Mouse (Mus musculus) stomach, embryonic 16.5 days (tissue): ENCODE measurements around the gene Efhd1. TPM values are rescaled to one million over a fixed set of nuclear protein-coding genes. Genes with fewer than 3 reads are reported as not detected.
A peak's percentile ranks its signal among the peaks of the same experiment; 100 is the strongest.

Experiments
- ATAC-seq: fragments of 200-750 bp; cut with Nextera tagmentation; 2 replicates; pipeline ENCODE4 v1.8.0; 2017; ENCODE audit warnings: moderate number of reproducible peaks, moderate TSS enrichment; ENCODE audit not compliant: insufficient read depth, low FRiP score
- H3K27ac ChIP-seq: fragments of 300-500 bp; sonication (generic); 2 replicates; pipeline ENCODE4 v1.5.1; 2014; ENCODE audit warnings: low read length
- H3K27me3 ChIP-seq: fragments of 300-500 bp; sonication (generic); 2 replicates; pipeline ENCODE4 v1.6.1; 2014; ENCODE audit warnings: low read length, control low read depth, mixed read lengths; ENCODE audit not compliant: control insufficient read depth, insufficient read depth
- H3K36me3 ChIP-seq: fragments of 300-500 bp; sonication (generic); 2 replicates; pipeline ENCODE4 v1.6.1; 2014; ENCODE audit warnings: low read length; ENCODE audit not compliant: control insufficient read depth, insufficient read depth
- H3K4me1 ChIP-seq: fragments of 300-500 bp; sonication (generic); 2 replicates; pipeline ENCODE4 v1.6.1; 2014; ENCODE audit warnings: low read length, control low read depth, mixed read lengths; ENCODE audit not compliant: control insufficient read depth, insufficient read depth
- H3K4me2 ChIP-seq: fragments of 300-500 bp; sonication (generic); 2 replicates; pipeline ENCODE4 v1.6.1; 2014; ENCODE audit warnings: low read depth, low read length, mixed read lengths
- H3K4me3 ChIP-seq: fragments of 300-500 bp; sonication (generic); replicated peaks from 2 replicates; pipeline ENCODE4 v1.5.1; 2014; ENCODE audit warnings: mild to moderate bottlenecking, low read length
- H3K9ac ChIP-seq: fragments of 300-500 bp; sonication (generic); 2 replicates; pipeline ENCODE4 v1.6.1; 2014; ENCODE audit warnings: low read length
- H3K9me3 ChIP-seq: fragments of 300-500 bp; sonication (generic); replicated peaks from 2 replicates; pipeline ENCODE4 v1.6.1; 2016; ENCODE audit warnings: low read length, control low read depth; ENCODE audit not compliant: control insufficient read depth
- WGBS: fragments of 180-500 bp; shearing (Covaris S2); extraction: QIAGEN DNeasy Blood & Tissue Kit; methylation state at CpG from one replicate; pipeline ENCODE4 v1.1.7; 2014; 5-methylcytosine and 5-hydroxymethylcytosine counted together
- polyA plus RNA-seq: library from polyadenylated mRNA; unstranded; fragments of >200 nt; fragmentation: Nextera tagmentation; extraction: Ambion mirVana; gene quantifications from 2 replicates; pipeline ENCODE4 v1.2.1, GENCODE M21; 2015

Efhd1 gene
- polyA plus RNA-seq, 1 experiment from 2014 or later, result 0.46 TPM

DNA sequence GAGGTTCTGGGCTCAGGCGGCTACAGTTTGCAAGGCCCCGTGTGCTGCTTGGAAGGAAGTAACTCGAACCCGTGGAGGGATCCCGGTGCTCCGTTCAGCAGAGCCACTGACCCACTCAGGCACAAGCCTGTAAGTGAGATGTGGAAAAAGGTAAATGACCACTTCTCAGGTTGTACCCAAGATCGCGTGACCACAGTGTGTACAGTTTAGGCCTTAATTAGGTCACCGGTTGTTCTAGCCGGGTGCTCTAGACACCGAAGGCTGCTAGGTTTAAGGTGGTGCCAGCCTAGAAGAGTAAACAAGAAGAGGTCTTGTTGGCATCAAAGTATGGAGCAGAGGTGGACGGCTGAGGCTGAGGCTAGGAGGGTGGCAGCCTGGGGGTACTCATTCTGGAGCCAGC, 11.0 kb downstream of the Efhd1 start:
- 89% methylated on average over 12 of the region's 12 CpGs for WGBS
- Histone ChIP-seq H3K27ac (no peak overlapping the region), H3K36me3 (no peaks in the 10 kb centered on the region), H3K9me3 (no peaks in the 10 kb centered on the region), H3K9ac (no peak overlapping the region), H3K4me3 (no peak overlapping the region), H3K4me2 (no peak overlapping the region), H3K27me3 (no peaks in the 10 kb centered on the region), H3K4me1 (peaks cover 5% of the 10 kb centered on the region; the same call in 1 of the 2 replicates)
- no peak for ATAC-seq

DNA sequence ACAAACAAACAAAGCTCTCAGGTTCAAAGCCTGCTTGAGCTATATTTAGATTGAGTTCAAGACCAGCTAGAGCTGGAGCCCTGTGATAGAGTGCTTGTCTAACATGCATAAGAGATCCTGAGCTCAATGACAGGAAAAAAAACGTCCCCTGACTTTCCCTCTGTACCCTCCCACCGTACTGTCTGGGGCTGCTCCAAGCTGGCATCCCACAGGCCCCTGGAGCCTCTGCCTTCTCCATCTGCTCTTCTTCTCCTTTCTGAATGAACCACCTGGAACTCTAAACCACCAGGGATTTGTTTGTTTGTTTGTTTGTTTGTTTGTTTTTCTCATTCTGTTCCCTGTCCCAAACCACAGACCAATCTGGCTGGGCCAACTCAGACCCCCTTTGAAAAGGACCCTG, 11.9 kb downstream of the Efhd1 start:
- H3K36me3 ChIP-seq, result no peaks in the 10 kb centered on the region
- ATAC-seq, result no peak

DNA sequence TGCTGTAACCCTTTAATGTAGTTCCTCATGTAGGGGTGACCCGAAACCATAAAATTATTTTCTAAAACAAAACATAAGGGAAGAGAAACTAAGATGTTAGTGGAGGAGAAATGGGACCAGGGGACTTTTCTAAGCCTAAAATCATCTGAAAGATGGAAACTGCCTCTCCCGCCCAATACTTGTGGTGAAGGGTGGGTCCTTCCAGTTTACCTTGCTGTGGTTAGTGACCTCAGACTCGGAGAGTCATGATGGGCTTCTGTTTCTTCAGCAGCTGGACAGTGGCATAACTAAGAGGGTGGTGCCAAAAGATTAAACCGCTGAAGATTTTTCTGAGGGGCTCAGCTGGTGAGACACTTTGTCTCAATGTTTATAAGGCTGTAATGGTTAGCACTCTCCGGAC, 16.1 kb downstream of the Efhd1 start:
- Histone ChIP-seq H3K27me3 (no peaks in the 10 kb centered on the region), H3K36me3 (no peaks in the 10 kb centered on the region), H3K4me1 (no peaks in the 10 kb centered on the region), H3K4me3 (no peak overlapping the region), H3K27ac (no peak overlapping the region), H3K9me3 (no peaks in the 10 kb centered on the region), H3K9ac (no peak overlapping the region), H3K4me2 (no peak overlapping the region)
- WGBS, result 65% methylated on average over 5 of the region's 5 CpGs
- ATAC-seq, result no peak

More for the DNA sequence above, 11.9 kb downstream of the Efhd1 start:
- H3K4me3 ChIP-seq, result no peak overlapping the region
- no peak overlapping the region for H3K27ac ChIP-seq
- H3K9ac ChIP-seq, result no peak overlapping the region
- no peak overlapping the region for H3K4me2 ChIP-seq
- no peaks in the 10 kb centered on the region for H3K9me3 ChIP-seq
- H3K4me1 ChIP-seq, result peaks cover under 1% of the 10 kb centered on the region; the same call in 1 of the 2 replicates
- WGBS, result 47% methylated on average over 2 of the region's 2 CpGs
- H3K27me3 ChIP-seq, result no peaks in the 10 kb centered on the region

- Histone ChIP-seq H3K27ac (no peak overlapping the region), H3K36me3 (no peaks in the 10 kb centered on the region), H3K9me3 (no peaks in the 10 kb centered on the region), H3K9ac (peak overlapping the region; percentile 23; the same call in 1 of the 2 replicates), H3K27me3 (no peaks in the 10 kb centered on the region), H3K4me2 (peak overlapping the region; percentile 27; the same call in 1 of the 2 replicates), H3K4me3 (no peak overlapping the region), H3K4me1 (no peaks in the 10 kb centered on the region)
- WGBS, result 33% methylated on average over 20 of the region's 20 CpGs
- no peak for ATAC-seq
Observed at GRCm38 (mm10) chr1:87281599-87282412, 17.6 kb downstream of the Efhd1 start.

GRCm38 (mm10) chr1:87282413-87282788, 18.2 kb downstream of the Efhd1 start:
- Histone ChIP-seq H3K9me3 (no peaks in the 10 kb centered on the region), H3K36me3 (no peaks in the 10 kb centered on the region), H3K4me2 (no peak overlapping the region), H3K4me3 (no peak overlapping the region), H3K27ac (no peak overlapping the region), H3K27me3 (no peaks in the 10 kb centered on the region), H3K4me1 (no peaks in the 10 kb centered on the region), H3K9ac (no peak overlapping the region)
- 73% methylated on average over 6 of the region's 6 CpGs for WGBS
- no peak for ATAC-seq

GRCm38 (mm10) chr1:87283410-87283960, 19.3 kb downstream of the Efhd1 start:
- 76% methylated on average over 10 of the region's 10 CpGs for WGBS
- H3K4me1 ChIP-seq, result no peaks in the 10 kb centered on the region
- no peaks in the 10 kb centered on the region for H3K36me3 ChIP-seq
- H3K9ac ChIP-seq, result no peak overlapping the region
- H3K9me3 ChIP-seq, result no peaks in the 10 kb centered on the region
- no peak overlapping the region for H3K4me2 ChIP-seq
- no peaks in the 10 kb centered on the region for H3K27me3 ChIP-seq
- H3K27ac ChIP-seq, result no peak overlapping the region
- ATAC-seq, result no peak
- no peak overlapping the region for H3K4me3 ChIP-seq

- Histone ChIP-seq H3K27me3 (no peaks in the 10 kb centered on the region), H3K9me3 (no peaks in the 10 kb centered on the region), H3K36me3 (no peaks in the 10 kb centered on the region), H3K9ac (no peak overlapping the region), H3K27ac (no peak overlapping the region), H3K4me3 (no peak overlapping the region), H3K4me1 (no peaks in the 10 kb centered on the region), H3K4me2 (no peak overlapping the region)
- WGBS, result 67% methylated on average over 2 of the region's 2 CpGs
- no peak for ATAC-seq
Observed at GRCm38 (mm10) chr1:87287105-87287504, 22.9 kb downstream of the Efhd1 start.

DNA sequence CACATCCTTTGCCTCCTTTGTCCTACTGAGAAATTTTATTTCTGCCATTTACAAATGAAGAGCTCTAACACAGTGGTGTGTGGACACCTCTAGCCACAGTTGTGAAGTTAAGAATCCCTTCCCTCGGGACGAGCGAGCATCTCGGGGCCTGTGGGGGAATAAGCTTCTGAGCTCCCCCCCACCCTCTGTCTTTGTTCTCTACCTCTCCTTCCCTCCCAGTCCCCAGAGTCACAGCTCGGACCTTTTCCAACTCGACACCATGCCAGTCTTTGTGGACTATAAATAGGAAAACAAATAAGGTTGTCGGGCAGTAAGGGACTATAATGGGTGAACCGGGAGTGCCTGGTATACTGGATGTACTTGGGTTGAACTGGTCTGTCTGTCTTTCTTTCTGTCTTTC, 27.3 kb downstream of the Efhd1 start:
- ATAC-seq, result no peak
- Histone ChIP-seq H3K4me1 (no peaks in the 10 kb centered on the region), H3K4me3 (no peak overlapping the region), H3K9me3 (no peaks in the 10 kb centered on the region), H3K9ac (no peak overlapping the region), H3K27me3 (no peaks in the 10 kb centered on the region), H3K27ac (no peak overlapping the region), H3K36me3 (no peaks in the 10 kb centered on the region), H3K4me2 (no peak overlapping the region)
- 68% methylated on average over 8 of the region's 8 CpGs for WGBS

GRCm38 (mm10) chr1:87292420-87293190, 28.4 kb downstream of the Efhd1 start:
- Histone ChIP-seq H3K27me3 (no peaks in the 10 kb centered on the region), H3K4me2 (no peak overlapping the region), H3K4me3 (no peak overlapping the region), H3K9ac (no peak overlapping the region), H3K9me3 (no peaks in the 10 kb centered on the region), H3K4me1 (no peaks in the 10 kb centered on the region), H3K36me3 (no peaks in the 10 kb centered on the region), H3K27ac (no peak overlapping the region)
- 69% methylated on average over 15 of the region's 15 CpGs for WGBS
- no peak for ATAC-seq
